Mouse (Mus musculus): ENCODE results near the gene Slc38a5.

GRCm38 (mm10) chrX:8264222-8264621 is 6.7 kb upstream of the Slc38a5 start:
- TF ChIP-seq POLR2A (IDR thresholded peaks at IDR 0.05; ENCODE audit: extremely low read depth, insufficient read depth, low read length) (no peak), CTCF (IDR thresholded peaks at IDR 0.05; ENCODE audit: extremely low read depth, insufficient read depth, low read length) (no peak)
